Mouse (Mus musculus): Measurements from ENCODE around the gene Gm8165.
"Not testable (repeated sequence)": the region's sequence is repeated elsewhere in the genome, so short reads cannot be mapped to it uniquely, and the experiment has no call there.

Gene Gm8165

GRCm38 (mm10) chr14:43677099-43677498, at the start of gene Gm8165:
Gene Gm8165 (minus strand): TSS chr14:43677199.
- POLR2A ChIA-PET, CTCF ChIA-PET: not testable (repeated sequence)

- CTCF ChIA-PET, POLR2A ChIA-PET: not testable (repeated sequence)
These were observed 20.6 kb upstream of the Gm8165 start, which contains the start of gene Gm7324 for GRCm38 (mm10) chr14:43697621-43698020. Gene Gm7324 (plus strand): TSS chr14:43697828.

Measured in embryonic stem cell, embryonic (primary cell).